Mouse (Mus musculus): ENCODE results near the gene Slc15a5. TPM values are rescaled to one million over a fixed set of nuclear protein-coding genes. Genes with fewer than 3 reads are reported as not detected.
A peak's percentile ranks its signal among the peaks of the same experiment; 100 is the strongest.
"Not testable (repeated sequence)": the region's sequence is repeated elsewhere in the genome, so short reads cannot be mapped to it uniquely, and the experiment has no call there.

The Slc15a5 gene
- not detected in 2 replicates for total RNA-seq (2017)

DNA sequence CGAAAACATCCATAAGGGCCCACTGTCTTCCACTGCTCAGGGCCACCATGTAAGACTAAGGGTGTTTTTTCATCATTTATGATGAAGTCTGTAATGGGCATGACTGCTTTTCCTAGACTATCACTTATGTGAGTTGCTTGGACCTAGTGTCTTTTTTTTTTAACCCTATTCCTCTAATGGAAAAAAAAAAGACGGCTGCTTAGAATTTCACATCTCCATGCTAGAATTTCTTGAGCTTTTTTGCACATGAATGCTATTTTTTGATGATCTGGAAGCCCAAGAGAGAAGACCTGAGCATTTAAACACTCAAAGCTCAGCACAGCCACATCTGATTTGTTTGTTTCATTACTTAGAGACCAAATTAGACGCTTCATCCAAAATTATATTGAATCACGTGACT is at the start of gene Slc15a5:
TSS of gene Slc15a5 (minus strand) at position 101 of the 400 bp plus-strand sequence.
- no peak for ATAC-seq (replicated peaks; ENCODE audit: low read depth, poor library complexity, severe bottlenecking)

DNA sequence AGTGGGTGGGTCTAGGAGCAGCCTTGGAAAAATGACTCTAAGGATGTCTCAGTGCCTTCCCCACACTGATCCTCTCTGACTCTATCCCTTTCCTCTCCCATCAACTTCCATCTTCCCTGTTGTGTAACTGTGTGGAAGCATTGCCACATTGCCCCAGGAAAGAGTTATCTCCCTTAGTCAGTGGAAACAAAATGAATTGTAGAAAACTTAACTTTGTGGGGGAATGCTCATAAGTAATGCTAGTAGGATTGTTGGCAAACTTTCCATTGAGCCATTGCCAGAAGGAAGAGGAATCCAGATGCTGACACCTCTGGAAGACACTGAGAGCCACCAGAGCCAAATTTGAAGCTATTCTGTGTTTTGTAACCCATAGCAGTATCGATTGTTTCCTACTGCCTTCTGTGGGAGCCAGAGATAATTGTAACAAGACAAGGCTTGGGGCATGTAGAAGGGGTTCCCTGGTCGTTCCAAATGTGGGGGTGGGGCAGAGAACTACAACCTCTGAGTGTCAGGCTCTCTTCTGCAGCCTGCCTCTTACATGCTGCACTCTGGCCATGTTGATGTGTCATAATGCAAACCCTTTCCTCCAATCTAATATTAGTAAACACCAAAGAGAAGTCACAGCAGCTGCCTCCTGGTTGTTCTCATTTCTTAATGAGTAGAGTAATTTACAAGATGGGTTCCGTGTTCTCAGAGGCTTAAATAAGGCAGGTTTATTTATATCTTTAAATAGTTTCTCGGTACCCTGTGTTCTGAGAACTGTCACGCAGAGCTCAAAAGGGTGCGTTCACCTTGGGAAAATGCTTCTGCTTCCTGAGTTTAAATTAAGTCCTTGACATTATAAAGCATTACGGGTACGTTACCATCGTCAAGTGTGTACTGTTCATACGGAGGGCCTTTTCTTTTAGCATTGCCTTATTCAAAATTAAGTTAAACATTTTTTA is 48.9 kb upstream of the Slc15a5 start:
- ATAC-seq (replicated peaks; ENCODE audit: low read depth, poor library complexity, severe bottlenecking): no peak

DNA sequence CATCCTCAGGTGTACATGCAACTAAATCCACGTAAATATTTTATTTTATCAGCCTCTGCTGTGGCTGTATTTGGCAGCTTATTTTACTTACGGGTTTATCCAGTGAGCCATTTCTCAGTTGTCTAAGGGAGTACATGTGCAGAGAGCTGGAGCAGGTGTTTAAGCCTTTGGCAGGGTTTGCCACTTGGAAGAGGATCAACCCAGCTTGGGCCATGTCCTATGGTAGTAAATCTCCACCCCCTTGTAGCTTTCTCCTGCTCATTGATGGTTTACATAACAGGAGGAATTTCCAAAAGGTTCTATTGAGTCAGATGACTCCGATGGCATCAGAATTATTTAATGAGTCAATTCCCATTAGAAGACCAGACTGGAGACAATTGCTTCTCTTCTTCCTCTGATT is 37.8 kb upstream of the Slc15a5 start:
- ATAC-seq (replicated peaks; ENCODE audit: low read depth, poor library complexity, severe bottlenecking): no peak

DNA sequence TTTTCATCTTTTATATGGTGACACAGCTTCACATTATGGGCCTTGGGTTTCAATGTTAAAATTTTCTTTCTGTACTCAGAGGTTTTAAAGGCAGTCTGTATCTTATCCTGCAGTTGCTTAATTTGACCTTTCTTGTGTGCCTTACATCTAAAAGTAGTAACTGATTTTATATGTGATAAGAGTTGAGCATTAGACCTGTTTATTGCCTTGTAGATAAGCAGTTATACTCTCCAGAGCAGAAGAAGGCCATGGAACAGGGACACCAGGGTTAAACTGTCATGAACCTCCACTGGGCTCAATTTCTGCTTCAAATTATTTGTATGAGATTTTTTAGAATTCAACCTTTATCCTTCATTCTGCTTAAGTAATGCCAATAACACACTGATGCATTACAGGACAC is 24.8 kb upstream of the Slc15a5 start:
- no peak for ATAC-seq (replicated peaks; ENCODE audit: low read depth, poor library complexity, severe bottlenecking)

DNA sequence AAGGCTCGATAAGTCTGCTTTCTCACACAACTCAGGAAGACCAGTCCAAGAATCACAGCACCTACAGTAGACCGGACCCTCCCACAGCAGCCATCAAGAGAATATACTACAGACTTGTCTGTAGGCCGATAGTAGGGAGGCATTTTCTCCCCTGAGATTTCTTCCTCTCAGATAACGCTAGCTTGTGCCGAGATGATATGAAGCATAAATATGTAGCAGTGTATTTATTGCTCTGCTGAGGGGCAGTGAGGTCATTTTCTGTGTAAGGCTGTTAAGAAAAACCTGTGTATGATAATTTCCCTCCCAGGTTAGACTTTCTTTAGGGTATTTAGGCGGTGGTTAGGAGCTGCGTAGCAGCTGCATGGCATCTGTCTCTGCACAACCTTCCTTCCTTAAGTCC is 23.2 kb upstream of the Slc15a5 start:
- no peak for ATAC-seq (replicated peaks; ENCODE audit: low read depth, poor library complexity, severe bottlenecking)

DNA sequence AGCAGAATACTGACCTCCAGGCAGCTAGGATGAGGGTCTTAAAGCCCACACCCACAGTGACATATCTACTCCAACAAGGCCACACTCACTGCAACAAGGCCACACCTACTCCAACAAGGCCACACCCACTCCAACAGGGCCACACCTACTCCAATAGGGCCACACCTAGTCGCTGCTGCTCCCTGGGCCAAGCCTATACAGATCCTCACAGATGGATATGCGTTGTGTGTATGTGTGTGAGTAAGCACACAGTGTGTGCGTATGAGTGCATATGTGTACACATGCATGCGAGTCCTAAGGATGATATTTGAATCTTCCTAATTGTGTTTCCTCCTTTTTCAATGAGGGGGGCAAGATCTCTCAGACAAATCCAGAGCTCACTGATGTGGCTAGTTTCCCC is 22.1 kb upstream of the Slc15a5 start:
- ATAC-seq (replicated peaks; ENCODE audit: low read depth, poor library complexity, severe bottlenecking): no peak

DNA sequence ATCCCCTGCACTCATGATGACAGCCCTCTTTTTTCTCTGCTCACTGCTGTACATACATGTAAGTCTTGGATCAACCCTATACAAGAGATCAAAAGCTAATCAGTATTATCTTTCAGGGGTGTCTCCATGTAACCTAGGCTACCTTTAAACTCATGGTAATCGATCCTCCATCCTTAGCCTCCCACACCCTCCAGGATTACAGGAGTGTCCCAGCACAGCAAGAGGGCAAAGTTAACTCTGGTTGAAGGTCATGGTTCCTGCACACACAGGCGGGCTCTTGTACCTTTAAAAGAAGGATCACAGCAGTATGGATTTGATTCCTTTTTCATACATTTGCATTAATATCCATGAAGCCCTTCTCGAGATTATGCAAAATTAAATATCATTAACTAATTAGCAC is 19.9 kb upstream of the Slc15a5 start:
- ATAC-seq (replicated peaks; ENCODE audit: low read depth, poor library complexity, severe bottlenecking): no peak

DNA sequence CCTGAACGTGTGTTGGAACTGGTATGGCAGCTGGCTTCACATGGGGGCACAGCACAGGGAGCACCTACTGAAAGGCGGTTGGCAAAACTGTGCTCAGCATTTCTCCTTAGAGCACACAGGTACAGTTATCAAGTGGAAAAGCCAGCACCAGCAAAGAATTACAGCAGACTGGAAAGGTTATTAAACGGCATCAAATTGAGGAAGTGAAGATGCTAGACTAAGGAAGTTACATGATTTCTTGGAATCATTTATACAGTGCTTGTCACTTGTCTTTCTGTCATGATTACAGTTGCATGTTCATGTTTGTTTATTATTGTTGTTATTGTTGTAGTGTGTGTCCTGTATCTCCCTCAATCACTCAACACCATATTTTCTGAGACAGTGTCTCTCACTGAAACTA is 15.3 kb upstream of the Slc15a5 start:
- ATAC-seq (replicated peaks; ENCODE audit: low read depth, poor library complexity, severe bottlenecking): peak; percentile 50; the same call in 1 of the 2 replicates

DNA sequence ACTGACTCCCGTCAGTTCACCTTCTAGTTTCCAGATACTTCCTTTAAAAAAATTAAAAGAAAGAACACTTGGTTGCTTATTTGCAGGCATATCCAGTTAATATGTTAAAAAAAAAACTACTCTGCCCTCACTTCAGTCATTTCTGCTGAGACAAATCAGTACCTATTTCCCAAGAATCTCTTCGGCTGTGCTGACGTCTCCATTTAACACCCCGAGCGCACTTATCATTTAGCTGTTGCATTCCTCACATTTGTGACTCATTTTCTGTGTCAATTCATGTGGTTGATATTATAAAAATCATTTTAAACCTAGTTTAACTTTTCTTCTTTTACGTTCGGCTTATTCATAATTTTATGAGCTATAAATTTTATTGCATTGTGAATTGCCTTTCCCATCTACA is 12.7 kb upstream of the Slc15a5 start:
- no peak for ATAC-seq (replicated peaks; ENCODE audit: low read depth, poor library complexity, severe bottlenecking)

DNA sequence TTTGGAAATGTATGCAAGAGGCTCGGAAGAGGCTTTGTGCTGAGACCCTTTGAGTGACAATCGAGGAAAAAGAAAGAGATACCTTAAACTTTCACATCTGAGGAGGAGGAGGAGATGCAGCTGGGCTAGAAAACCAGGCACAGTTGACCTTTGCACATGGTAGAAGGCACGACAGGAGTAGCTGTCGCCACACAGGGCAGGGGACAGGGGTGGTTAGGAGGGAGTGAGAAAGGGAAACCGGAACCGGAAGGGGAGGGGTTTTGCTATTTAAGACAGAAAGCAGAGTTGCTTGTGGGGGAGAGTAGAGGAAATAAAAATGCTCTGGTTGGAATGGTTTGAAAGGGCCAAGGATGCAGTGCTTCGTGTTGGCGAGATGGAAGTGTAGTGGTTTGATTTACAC is 9.4 kb upstream of the Slc15a5 start:
- no peak for ATAC-seq (replicated peaks; ENCODE audit: low read depth, poor library complexity, severe bottlenecking)

DNA sequence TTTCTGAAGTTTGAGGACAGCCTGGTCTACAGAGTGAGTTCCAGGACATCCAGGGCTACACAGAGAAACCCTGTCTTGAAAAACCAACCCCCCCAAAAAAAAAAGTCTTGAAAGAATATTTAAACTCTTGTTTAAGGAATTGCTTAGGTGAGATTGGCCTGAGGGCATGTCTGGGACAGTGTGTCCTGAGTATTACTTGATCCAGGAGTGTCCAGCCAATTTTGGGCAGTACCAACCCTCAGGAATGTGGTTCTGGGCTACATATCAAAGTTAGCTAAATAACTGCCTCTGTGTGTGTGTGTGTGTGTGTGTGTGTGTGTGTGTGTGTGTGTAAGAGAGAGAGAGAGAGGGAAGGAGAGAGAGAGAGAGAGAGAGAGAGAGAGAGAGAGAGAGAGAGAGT is 6.7 kb upstream of the Slc15a5 start:
- not testable (repeated sequence) for ATAC-seq (replicated peaks; ENCODE audit: low read depth, poor library complexity, severe bottlenecking)

DNA sequence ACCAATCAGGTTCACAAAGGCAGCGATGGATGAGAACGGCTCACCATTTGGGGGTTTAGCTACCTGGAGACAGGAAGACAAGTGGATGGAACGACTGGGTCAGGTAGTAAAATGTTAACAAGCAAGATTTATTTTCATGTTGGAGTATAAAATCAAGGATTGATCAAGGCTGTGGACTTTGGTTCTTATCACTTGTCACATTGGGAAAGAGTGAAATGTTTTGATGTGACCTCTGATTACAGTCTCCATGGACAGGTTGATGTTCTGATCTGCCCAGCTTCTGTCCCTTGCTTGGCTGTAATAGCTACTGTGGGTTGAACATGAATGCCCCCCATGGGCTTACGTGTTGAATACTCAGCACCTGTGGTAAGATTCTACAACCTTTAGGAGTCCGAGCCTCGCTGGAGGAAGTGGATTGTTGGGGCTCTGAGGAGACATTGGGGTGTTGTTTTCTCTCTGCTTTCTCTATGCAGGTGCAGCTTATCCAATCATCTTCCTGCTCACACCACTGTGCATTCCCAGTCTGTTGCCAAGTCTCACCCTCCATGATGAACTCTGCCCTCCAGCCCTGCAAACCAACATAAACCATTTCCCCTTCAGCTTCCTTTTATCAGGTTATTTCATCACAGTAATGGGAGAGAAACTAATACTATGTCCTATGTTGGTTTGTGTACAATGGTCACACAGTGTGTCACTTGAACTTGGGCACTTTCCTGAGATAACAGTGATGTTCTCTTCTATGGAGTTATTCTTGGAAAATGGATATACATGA is 1.2 kb upstream of the Slc15a5 start:
- no peak for ATAC-seq (replicated peaks; ENCODE audit: low read depth, poor library complexity, severe bottlenecking)

DNA sequence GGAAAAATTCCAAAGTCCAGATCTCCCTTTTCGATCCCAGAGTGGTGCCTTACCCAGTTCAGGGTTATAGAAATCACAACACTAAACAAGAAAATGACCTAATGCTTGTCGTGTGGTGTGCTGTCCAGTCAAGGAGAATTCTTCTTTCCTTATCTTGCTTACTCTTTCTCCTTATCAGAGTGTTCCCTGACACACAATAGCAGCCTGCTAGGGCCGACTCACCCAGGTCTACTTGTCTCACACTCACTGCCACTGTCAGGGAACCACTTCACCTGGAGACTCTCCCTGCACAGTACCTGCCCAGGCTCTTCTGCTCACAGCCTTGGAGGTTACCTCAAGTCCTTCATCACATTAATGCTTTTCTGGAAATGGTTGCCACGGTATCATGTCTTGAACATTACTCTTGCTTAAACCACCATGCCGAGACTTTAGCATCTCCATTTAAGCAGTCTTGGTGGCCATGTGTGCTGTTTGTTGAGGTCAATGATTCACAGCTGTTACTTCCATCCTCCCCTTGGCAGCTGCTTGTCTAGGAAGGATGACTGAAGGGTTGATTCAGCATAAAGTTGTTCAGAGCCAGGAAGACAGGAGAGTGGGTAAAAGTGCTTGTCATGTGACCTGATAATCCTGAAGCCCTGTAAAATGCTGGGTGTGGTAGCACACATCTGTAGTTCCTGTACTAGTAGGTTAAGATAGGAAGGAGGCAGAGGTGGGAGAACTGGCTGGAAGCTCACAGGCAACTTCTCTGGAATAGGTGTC is 1.9 kb downstream of the Slc15a5 start:
- ATAC-seq (replicated peaks; ENCODE audit: low read depth, poor library complexity, severe bottlenecking): no peak

DNA sequence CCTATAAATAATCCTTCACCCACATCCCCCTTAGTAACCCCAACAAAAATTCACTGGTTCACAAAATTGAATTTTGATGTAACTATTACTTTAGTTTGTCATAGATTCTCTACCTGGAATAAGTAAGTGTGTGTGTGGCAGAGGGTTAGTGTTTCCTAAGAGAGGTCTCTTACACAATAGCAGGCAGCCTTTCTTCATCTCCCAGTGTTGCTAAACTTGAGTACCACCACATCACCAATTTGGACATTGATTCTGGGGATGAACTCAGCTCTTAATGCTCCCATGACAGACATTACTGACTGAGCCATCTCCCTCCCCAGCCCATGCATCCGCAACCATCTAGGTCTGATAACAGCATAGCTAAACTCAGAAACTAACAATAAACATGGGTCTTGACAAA is 4.0 kb downstream of the Slc15a5 start:
- ATAC-seq (replicated peaks; ENCODE audit: low read depth, poor library complexity, severe bottlenecking): no peak

DNA sequence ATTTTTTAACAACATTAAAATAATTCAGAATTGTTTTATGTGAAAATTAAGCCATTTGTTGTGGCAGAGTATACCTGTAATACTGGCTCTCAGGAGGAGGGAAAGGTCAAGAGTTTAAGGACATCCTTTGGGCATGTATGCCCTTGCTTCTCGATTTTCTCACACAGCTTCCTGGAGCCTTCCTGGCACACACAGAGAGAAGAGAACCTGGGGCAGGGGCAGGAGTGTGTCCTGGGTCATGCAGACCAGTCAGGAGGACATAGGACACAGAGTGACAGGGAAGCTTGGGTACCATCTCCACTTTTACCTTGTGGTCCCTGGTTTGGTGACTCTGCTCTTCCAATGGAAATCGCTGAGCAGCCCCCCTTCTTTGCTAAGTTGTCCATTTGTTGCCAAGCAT is 6.2 kb downstream of the Slc15a5 start:
- ATAC-seq (replicated peaks; ENCODE audit: low read depth, poor library complexity, severe bottlenecking): no peak

DNA sequence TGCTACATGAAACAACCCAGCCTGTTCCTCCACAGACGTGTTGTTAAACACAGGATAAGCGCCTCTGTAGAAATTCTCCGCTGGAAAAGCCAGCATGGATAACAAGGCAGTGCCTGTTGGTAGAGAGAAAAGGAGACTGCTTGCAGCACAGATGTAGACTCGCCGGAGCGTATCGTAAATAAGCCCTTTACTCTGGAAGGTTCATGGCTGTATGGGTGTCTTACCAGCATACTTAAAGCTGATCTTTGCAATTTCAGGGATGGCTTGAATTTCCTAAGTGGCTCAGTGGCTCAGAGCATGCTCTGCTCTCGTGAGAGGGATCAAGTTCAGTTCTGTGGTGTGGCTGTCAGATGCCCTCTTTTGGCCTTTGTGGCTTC is 6.8 kb downstream of the Slc15a5 start:
- ATAC-seq (replicated peaks; ENCODE audit: low read depth, poor library complexity, severe bottlenecking): no peak

DNA sequence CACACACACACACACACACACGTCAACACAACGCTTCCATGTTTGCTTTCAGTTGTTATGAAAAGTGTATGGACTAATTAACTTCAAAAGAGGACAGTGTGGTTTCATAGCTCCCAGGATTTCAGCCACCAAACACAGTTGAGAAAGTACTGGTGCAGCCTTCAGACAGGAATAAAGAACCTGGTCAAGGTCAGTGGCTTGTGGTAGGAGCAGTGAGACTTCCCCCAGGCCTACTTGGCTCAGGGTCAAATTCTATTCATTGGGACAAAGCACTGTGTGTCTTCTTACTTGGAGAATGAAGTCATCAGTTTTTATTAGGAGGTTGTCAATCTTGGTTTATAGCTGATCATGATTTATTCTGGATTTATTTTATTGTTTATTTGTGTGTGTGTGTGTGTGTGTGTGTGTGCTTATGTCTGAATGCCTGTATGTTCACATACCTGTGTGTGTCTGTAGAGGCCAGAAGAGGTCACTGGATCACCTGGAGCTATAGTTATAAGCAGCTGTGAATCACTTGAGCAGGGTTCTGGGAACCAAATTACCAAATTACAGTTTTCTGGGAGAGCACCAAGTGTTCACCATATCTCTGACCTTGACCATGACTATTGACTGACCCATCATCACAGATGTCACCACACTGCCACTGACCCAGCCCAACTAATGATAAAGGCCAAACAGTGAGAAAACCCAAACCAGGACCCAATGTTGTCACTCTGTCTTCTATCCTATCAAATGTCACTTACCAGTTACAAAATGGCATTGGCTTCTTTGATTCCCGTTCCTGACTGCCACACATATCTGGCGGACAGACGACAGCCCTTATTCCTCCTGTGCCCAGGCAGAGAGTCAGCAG is 7.4 kb downstream of the Slc15a5 start:
- ATAC-seq (replicated peaks; ENCODE audit: low read depth, poor library complexity, severe bottlenecking): 0 out of 2 replicates have a peak, but pooled peaks have one; percentile 42

DNA sequence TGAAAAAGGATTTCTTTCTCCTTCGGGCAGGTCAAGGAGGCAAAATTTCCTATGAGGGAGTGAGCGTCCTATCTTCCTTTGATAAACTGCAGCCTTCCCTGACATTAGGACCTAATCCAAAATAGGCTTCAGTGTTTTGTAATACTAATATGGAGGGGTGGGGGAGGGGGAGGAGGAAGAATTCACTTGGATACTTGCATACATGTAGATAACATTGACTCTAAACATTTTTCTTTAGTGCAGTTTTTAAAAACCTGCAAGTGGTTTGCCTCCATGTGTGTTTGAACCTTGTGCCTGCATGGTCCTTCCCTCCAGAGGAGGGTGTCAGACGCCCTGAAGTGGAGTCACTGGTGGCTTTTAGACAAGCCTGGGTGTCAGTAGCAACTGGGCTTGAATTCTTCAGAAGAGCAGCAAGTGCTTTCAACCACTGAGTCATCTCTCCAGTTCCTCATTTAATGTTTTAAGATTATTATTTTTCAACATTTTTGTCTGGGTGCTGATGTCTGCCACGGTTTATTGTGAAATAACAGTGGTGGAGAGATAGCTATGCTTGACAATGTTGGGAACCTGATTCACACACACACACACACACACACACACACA is 8.1 kb downstream of the Slc15a5 start:
- ATAC-seq (replicated peaks; ENCODE audit: low read depth, poor library complexity, severe bottlenecking): peak; percentile 72
